Mouse (Mus musculus): ENCODE data around the gene Zfp105.

Gene Zfp105

DNA sequence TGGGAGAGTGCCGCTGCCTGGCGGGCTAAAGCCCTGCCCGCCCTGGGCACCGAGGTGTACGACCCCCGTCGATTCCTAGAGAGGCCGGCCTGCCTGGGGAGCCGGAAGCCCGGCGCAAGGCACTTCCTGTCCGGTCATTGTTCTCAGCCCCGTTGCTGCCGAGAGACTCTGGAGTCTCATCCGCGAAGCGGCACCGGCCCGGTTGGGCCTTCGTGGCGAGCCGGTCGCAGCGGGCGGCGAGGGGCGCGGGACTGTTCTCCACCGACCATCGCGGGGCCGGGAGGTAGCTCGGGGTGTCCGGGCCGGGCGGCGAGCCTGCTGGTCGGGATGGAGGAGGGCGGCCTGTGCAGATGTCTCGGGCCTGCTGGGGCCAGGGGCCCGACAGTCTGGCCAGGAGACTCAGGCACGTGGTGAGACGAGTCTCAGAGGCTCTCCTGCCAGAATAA, at the start of gene Zfp105:
Gene Zfp105, plus strand, starts transcription at position 137 of the 446 bp plus-strand sequence.
- peak; percentile 3 for DNase-seq (ENCODE audit: low read depth, low spot score)

- no peak for DNase-seq (ENCODE audit: low read depth, low spot score)
Observed at GRCm38 (mm10) chr9:122874653-122875052, 48.2 kb upstream of the Zfp105 start.

DNA sequence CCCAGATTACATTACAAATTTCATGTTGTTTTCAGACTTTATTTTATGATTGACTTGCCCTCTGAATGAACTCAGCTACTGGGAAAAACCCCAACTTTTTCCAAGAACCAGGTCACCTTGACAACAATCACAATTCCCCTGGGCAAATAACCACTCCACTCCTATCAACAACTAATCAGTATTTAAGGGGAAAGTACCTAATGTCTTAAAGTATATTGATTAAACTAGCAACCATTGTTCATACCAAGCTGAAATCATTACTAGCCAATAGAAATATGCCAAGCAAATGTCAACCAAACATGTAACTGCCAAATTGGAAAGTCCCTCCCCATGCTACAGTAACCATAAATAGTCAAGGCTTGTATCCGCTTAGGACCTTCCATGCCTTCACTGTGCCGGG, 47.7 kb upstream of the Zfp105 start:
- no peak for DNase-seq (ENCODE audit: low read depth, low spot score)

DNA sequence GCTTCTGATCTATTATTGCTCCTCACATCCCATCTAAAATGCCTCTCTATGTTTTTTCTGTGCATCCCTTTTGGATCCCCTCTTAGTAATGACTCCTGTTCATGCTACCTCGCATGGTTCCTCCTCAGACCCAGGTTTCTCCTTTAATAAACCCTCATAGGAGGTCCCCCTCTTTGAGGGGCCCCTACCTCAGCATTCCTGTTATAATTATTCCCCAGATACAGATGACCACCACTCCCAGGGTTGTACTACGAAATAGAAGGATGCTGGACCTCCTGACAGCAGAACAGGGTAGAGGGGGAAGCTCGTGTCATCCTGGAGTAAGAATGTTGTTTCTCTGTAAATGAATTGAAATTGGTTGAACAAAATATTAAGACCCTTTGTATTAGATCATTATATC, 37.5 kb upstream of the Zfp105 start, which contains the start of gene Zkscan7:
Gene Zkscan7, plus strand, starts transcription at position 301 of the 400 bp plus-strand sequence.
- no peak for DNase-seq (ENCODE audit: low read depth, low spot score)

GRCm38 (mm10) chr9:122886372-122887179, 36.3 kb upstream of the Zfp105 start:
- peak; percentile 47 for DNase-seq (ENCODE audit: low read depth, low spot score)

DNA sequence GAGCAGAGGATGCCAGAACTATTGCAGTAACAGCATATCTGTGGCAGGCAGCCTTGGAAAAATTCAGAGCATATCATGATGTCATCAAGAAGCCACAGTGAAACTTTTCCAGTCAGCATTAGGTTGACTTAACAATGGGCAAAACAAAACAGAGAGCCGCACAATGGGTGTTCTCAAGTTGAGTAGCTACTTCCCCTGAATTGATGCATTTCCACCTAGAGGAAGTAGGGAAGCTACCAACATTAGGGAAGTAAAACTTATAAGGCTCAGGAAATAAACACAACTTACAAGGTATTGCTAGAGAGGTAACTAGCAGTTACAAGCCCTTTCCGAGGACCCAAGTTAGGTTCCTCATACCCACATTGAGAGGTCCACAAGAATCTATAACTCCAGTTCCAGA, 21.8 kb upstream of the Zfp105 start:
- DNase-seq (ENCODE audit: low read depth, low spot score): no peak

DNA sequence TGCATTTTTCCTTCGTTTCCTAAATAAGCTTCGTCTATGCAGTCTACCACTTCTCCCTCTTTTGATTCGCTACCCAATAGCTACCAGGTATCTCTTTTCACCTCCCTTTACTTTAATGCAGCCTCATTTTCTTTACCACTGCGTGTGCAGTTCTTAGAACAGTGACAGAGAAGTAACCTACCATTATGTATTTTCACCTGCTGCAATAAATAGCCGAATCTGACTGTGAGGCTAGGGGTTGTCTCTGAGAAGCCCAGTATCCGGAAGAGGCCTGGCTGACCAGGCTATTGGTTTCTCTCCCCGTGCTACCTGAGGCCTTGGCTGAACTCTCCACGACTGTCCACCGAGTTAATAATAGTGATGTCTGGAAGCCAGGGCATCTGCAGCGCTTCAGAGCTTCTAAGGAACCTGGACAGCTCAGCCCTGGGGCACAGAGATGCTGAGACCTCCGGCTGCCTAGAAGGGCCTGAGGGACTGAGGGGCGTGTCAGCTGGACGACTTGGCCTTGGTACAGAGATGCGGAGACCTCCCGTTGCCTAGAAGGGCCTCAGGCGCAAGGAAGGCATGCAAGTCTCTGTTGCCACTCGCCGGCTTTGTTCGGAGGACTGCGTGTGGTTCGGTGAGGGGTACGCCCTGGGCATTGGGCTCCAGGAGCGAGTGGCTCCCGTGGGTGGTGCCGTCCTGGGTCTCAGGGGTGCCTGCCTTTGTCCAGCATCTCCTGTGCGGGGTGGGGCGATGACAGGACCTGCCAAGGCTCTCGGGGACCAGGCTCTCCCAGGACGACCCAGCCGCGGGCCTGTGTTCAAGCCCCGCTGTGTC, 19.9 kb upstream of the Zfp105 start:
- DNase-seq (ENCODE audit: low read depth, low spot score): peak; percentile 30

- no peak for DNase-seq (ENCODE audit: low read depth, low spot score)
Observed at GRCm38 (mm10) chr9:122922436-122922835, 436 bp upstream of the Zfp105 start.

DNA sequence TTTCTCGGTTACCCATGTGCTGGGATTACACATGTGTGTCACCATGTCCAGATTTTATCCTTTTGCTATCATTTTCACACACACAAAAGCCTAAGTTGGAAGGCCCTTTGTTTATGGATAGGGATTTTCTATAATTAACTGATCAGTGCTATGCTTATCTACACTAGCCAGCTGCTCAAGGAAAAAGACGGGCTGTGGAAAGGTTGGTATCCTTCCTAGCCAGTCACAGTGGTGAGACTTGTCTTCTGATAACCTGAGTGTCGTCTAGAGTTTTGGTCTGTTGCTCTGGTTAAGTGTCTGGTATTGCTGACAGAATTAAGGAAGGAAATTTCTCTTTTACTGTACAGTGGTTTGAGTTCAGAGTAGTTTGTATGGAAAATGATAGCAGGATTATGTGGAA, 6.0 kb downstream of the Zfp105 start:
- no peak for DNase-seq (ENCODE audit: low read depth, low spot score)

- peak; percentile 94 for DNase-seq (ENCODE audit: low read depth, low spot score)
Observed at GRCm38 (mm10) chr9:122950643-122951475, 28.0 kb downstream of the Zfp105 start, which contains the start of the genes 1110059G10Rik and Kif15. 1110059G10Rik (minus strand) TSS chr9:122951000. Kif15 (plus strand) TSS chr9:122951046.
